Mouse (Mus musculus): ENCODE results near the gene Slc37a3. TPM values are rescaled to one million over a fixed set of nuclear protein-coding genes. Genes with fewer than 3 reads are reported as not detected.

The Slc37a3 gene
- polyA plus RNA-seq, 1 experiment from 2014 or later: 35.1 TPM

DNA sequence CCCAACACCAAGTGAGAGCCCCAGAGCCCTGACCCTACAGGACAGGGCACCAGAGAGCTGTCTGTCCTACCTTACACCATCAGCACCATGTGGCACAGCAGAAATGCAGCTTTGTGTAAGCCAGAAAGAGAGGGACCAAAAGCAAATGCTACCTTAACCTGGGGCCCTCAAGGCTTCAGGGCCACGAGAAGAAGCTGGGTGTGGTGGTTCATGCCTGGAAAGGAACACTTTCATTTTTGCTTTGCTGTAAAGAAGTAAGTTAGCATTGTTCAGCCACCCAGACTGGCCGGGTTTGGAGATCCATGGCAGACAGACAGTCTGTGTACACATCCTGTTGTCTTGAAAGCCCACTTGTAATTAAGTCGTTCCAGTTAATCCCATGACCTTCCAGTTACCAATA, 89.7 kb downstream of the Slc37a3 start:
- H3K4me3 ChIP-seq (ENCODE audit: low read length): no peak overlapping the region
- H3K27ac ChIP-seq (ENCODE audit: low read length): no peak overlapping the region
- peaks cover 4% of the 10 kb centered on the region; the same call in 1 of the 2 replicates for H3K4me1 ChIP-seq (ENCODE audit: control insufficient read depth, insufficient read depth, low read length)
- no peaks in the 10 kb centered on the region for H3K27me3 ChIP-seq (replicated peaks; ENCODE audit: control insufficient read depth, insufficient read depth, low read length)
- ATAC-seq: no peak
- 52% methylated on average over 3 of the region's 3 CpGs for WGBS
- no peaks in the 10 kb centered on the region for H3K9me3 ChIP-seq (ENCODE audit: control insufficient read depth, low read length)
- H3K4me2 ChIP-seq (ENCODE audit: low read depth, low read length): no peak overlapping the region
- no peaks in the 10 kb centered on the region for H3K36me3 ChIP-seq (ENCODE audit: control insufficient read depth, insufficient read depth, low read length)
- H3K9ac ChIP-seq (ENCODE audit: low read depth, low read length): no peak overlapping the region

DNA sequence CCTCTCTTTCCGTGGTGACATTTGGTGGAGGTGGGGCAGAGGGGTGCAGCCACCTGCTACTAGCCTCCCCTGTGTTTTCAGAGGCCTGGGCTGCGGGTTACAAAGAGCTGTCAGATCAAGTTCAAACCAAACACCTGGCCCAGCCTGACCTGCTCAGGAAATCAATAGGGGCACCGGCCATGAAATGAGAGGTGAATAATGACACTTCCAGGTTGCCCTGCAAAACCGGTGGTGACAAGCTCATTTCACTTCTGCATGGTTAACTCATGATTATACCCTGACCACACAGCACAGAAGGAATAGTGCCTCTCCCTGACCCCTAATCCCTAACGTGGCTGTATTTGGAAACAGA, 90.8 kb downstream of the Slc37a3 start:
- 27% methylated on average over 5 of the region's 5 CpGs for WGBS
- no peak overlapping the region for H3K4me3 ChIP-seq (ENCODE audit: low read length)
- peak; percentile 56 for ATAC-seq
- no peaks in the 10 kb centered on the region for H3K36me3 ChIP-seq (ENCODE audit: control insufficient read depth, insufficient read depth, low read length)
- H3K4me2 ChIP-seq (ENCODE audit: low read depth, low read length): no peak overlapping the region
- no peak overlapping the region for H3K9ac ChIP-seq (ENCODE audit: low read depth, low read length)
- no peaks in the 10 kb centered on the region for H3K9me3 ChIP-seq (ENCODE audit: control insufficient read depth, low read length)
- H3K4me1 ChIP-seq (ENCODE audit: control insufficient read depth, insufficient read depth, low read length): peaks cover 4% of the 10 kb centered on the region; the same call in 1 of the 2 replicates
- H3K27me3 ChIP-seq (replicated peaks; ENCODE audit: control insufficient read depth, insufficient read depth, low read length): no peaks in the 10 kb centered on the region
- no peak overlapping the region for H3K27ac ChIP-seq (ENCODE audit: low read length)

GRCm38 (mm10) chr6:39286053-39286731, 91.3 kb downstream of the Slc37a3 start:
- Histone ChIP-seq H3K9me3 (ENCODE audit: control insufficient read depth, low read length) (no peaks in the 10 kb centered on the region), H3K4me2 (ENCODE audit: low read depth, low read length) (no peak overlapping the region), H3K27me3 (replicated peaks; ENCODE audit: control insufficient read depth, insufficient read depth, low read length) (no peaks in the 10 kb centered on the region), H3K27ac (ENCODE audit: low read length) (0 out of 2 replicates have a peak overlapping the region, but pooled peaks have one; percentile 10), H3K4me1 (ENCODE audit: control insufficient read depth, insufficient read depth, low read length) (peaks cover 4% of the 10 kb centered on the region; the same call in 1 of the 2 replicates), H3K9ac (ENCODE audit: low read depth, low read length) (no peak overlapping the region), H3K4me3 (ENCODE audit: low read length) (no peak overlapping the region), H3K36me3 (ENCODE audit: control insufficient read depth, insufficient read depth, low read length) (no peaks in the 10 kb centered on the region)
- ATAC-seq: peak; percentile 56
- WGBS: 23% methylated on average over 6 of the region's 9 CpGs

DNA sequence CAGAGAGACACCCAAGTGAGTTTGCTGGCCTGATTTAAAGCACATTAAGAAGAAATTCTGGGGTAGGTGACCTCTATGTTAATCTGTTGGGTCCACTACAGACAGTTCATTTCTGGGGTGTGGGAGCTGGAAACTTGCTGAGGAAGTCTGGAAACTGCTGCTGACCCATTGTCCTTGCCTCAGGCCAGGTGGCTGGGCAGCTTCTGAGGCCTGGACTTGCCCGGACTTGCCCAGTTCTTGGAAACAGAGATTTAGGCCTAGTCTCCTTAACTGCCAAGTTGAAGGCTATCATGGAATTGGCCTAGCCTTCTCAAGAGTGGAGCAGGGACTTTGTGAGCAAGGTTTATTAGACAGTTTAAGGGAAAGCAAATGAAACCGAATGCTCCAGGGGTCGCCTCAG, 92.6 kb downstream of the Slc37a3 start:
- H3K4me2 ChIP-seq (ENCODE audit: low read depth, low read length): no peak overlapping the region
- no peak overlapping the region for H3K4me3 ChIP-seq (ENCODE audit: low read length)
- no peak overlapping the region for H3K27ac ChIP-seq (ENCODE audit: low read length)
- H3K9me3 ChIP-seq (ENCODE audit: control insufficient read depth, low read length): no peaks in the 10 kb centered on the region
- 93% methylated on average over 3 of the region's 3 CpGs for WGBS
- H3K9ac ChIP-seq (ENCODE audit: low read depth, low read length): no peak overlapping the region
- no peaks in the 10 kb centered on the region for H3K27me3 ChIP-seq (replicated peaks; ENCODE audit: control insufficient read depth, insufficient read depth, low read length)
- no peaks in the 10 kb centered on the region for H3K36me3 ChIP-seq (ENCODE audit: control insufficient read depth, insufficient read depth, low read length)
- peaks cover 4% of the 10 kb centered on the region; the same call in 1 of the 2 replicates for H3K4me1 ChIP-seq (ENCODE audit: control insufficient read depth, insufficient read depth, low read length)
- no peak for ATAC-seq

Other genes starting within 250 kb of the Slc37a3 start
- gene Kdm7a, start 170.9 kb downstream of the Slc37a3 start, polyA plus RNA-seq (2015; fragmentation: Nextera tagmentation; extraction: Ambion mirVana): 3.9 and 4.0 TPM in 2 replicates
- gene Rab19, start 3.5 kb upstream of the Slc37a3 start, polyA plus RNA-seq (2015; fragmentation: Nextera tagmentation; extraction: Ambion mirVana): 7.7 and 8.8 TPM in 2 replicates
- 63.2 and 63.5 TPM in 2 replicates for gene Mkrn1, start 42.8 kb upstream of the Slc37a3 start, polyA plus RNA-seq (2015; fragmentation: Nextera tagmentation; extraction: Ambion mirVana)
- gene Dennd2a, start 180.2 kb upstream of the Slc37a3 start, polyA plus RNA-seq (2015; fragmentation: Nextera tagmentation; extraction: Ambion mirVana): 6.5 and 8.1 TPM in 2 replicates
- 30.5 and 30.8 TPM in 2 replicates for gene Adck2, start 196.2 kb upstream of the Slc37a3 start, polyA plus RNA-seq (2015; fragmentation: Nextera tagmentation; extraction: Ambion mirVana)
- gene Gm42420, start 208.1 kb upstream of the Slc37a3 start, polyA plus RNA-seq (2015; fragmentation: Nextera tagmentation; extraction: Ambion mirVana): 1.5 and 2.1 TPM in 2 replicates
- gene Ndufb2, start 214.9 kb upstream of the Slc37a3 start, polyA plus RNA-seq (2015; fragmentation: Nextera tagmentation; extraction: Ambion mirVana): 408 and 423 TPM in 2 replicates

All from intestine, embryonic 16.5 days (tissue).